ENCODE assay signal across 23 mouse cellular contexts in the genomic region with DNA sequence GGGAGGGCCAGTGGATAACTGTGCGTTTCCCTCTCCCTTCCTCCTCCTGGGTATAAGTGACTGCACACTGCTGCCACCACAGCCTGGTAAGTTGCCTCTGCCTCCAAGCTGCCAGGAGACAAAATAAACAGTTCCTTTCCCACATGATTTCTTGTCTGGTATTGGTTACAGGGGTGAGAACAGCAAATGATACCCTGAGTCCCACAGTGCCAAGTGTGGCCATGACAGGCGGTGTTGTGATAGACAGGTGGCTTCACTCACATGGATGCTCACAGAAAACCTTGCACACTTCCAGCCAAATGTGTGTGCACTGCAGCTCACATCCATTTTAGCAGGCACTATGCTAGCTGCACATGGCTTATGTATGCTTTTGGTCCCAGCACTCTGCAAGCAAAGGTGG. TPM values are rescaled to one million over a fixed set of nuclear protein-coding genes. Genes with fewer than 3 reads are reported as not detected.
A peak's percentile ranks its signal among the peaks of the same experiment; 100 is the strongest.
DNase-seq lines count a peak whose midpoint lies in the region; ATAC-seq lines count a peak whose summit lies in the region.
"Had no signal": no experiment of that assay in that cellular context is flagged by ENCODE, and none has a peak within 500 bp of the region (broad histone marks: within the 10 kb centered on the region; RNA-seq: fewer than 3 reads in every experiment).

No protein-coding gene starts in this region.

- intact Hi-C loops in gastrocnemius, postnatal 14 days (cut with DNase I; ENCODE audit: low total_unique reads), result no loop called here

- H3K36me3 ChIP-seq in liver, embryonic 11.5 days (ENCODE audit: control insufficient read depth, insufficient read depth, low read length), result no peaks in the 10 kb centered on the region
- H3K36me3 ChIP-seq in liver, embryonic 12.5 days, result no peaks in the 10 kb centered on the region
- H3K36me3 ChIP-seq in liver, embryonic 16.5 days (ENCODE audit: control insufficient read depth, insufficient read depth), result no peaks in the 10 kb centered on the region
- H3K36me3 ChIP-seq: embryonic facial prominence, embryonic 15.5 days; heart, embryonic 15.5 days; hindbrain, embryonic 10.5 days had no signal

- ATAC-seq in liver, embryonic 11.5 days (replicated peaks; ENCODE audit: low FRiP score), result no peak
- ATAC-seq in liver, embryonic 12.5 days, result no peak
- no peak for ATAC-seq in liver, embryonic 16.5 days (ENCODE audit: low read depth)
- ATAC-seq: forebrain, embryonic 16.5 days; Patski had no signal

- H3K9me3 ChIP-seq in liver, embryonic 11.5 days (ENCODE audit: control insufficient read depth, low read length), result no peaks in the 10 kb centered on the region
- H3K9me3 ChIP-seq in liver, embryonic 12.5 days (replicated peaks), result no peaks in the 10 kb centered on the region
- no peaks in the 10 kb centered on the region for H3K9me3 ChIP-seq in liver, embryonic 16.5 days (replicated peaks; ENCODE audit: control insufficient read depth, low read length)
- H3K9me3 ChIP-seq: embryonic facial prominence, embryonic 15.5 days; heart, embryonic 15.5 days; hindbrain, embryonic 10.5 days had no signal

- H3K4me3 ChIP-seq in liver, embryonic 11.5 days (ENCODE audit: low read depth, low read length), result no peak overlapping the region
- 0 out of 2 replicates have a peak overlapping the region, but pooled peaks have one; percentile 8 for H3K4me3 ChIP-seq in liver, embryonic 12.5 days
- no peak overlapping the region for H3K4me3 ChIP-seq in liver, embryonic 16.5 days (ENCODE audit: low read depth, low read length)
- H3K4me3 ChIP-seq: embryonic facial prominence, embryonic 15.5 days; heart, adult 2 months; heart, embryonic 15.5 days; hindbrain, embryonic 10.5 days had no signal

- no peak overlapping the region for H3K4me2 ChIP-seq in liver, embryonic 11.5 days
- H3K4me2 ChIP-seq in liver, embryonic 12.5 days, result peak overlapping the region; percentile 64
- no peak overlapping the region for H3K4me2 ChIP-seq in liver, embryonic 16.5 days (ENCODE audit: low read depth, low read length)
- H3K4me2 ChIP-seq: embryonic facial prominence, embryonic 15.5 days; heart, embryonic 11.5 days; heart, embryonic 15.5 days; hindbrain, embryonic 14.5 days had no signal

- peak; percentile 16 for DNase-seq in gastrocnemius, adult 18-20 months (ENCODE audit: low spot score)
- DNase-seq in gastrocnemius, postnatal 14 days, result no peak
- no peak for DNase-seq in liver, embryonic 11.5 days (ENCODE audit: low spot score)
- no peak for DNase-seq in liver
- no peak for DNase-seq in lung, postnatal 25 days (ENCODE audit: low spot score)
- DNase-seq in c-Kit-positive CD71-positive TER-119-positive erythroid progenitor cells, embryonic 14.5 days (ENCODE audit: low spot score), result no peak
- DNase-seq: adrenal gland, adult 8-10 months; adrenal gland, postnatal 36 days; cerebellum, adult 11 months; cerebellum, adult 8-10 months; cerebellum, postnatal 14 days; embryo, embryonic 11 days; heart, adult 2 months; heart, postnatal 14 days had no signal

- 89% methylated on average over 2 of the region's 2 CpGs for WGBS in liver, embryonic 11.5 days
- 73% methylated on average over 2 of the region's 2 CpGs for WGBS in liver, embryonic 12.5 days (ENCODE audit: insufficient replicate concordance)
- WGBS in liver, embryonic 16.5 days (ENCODE audit: insufficient replicate concordance), result 67% methylated on average over 2 of the region's 2 CpGs

- no peaks in the 10 kb centered on the region for H3K27me3 ChIP-seq in liver, embryonic 11.5 days (replicated peaks; ENCODE audit: control insufficient read depth, insufficient read depth, low read length)
- no peaks in the 10 kb centered on the region for H3K27me3 ChIP-seq in liver, embryonic 12.5 days (replicated peaks)
- no peaks in the 10 kb centered on the region for H3K27me3 ChIP-seq in liver, embryonic 16.5 days (ENCODE audit: control insufficient read depth, insufficient read depth, low read depth, low read length)
- H3K27me3 ChIP-seq: embryonic facial prominence, embryonic 15.5 days; heart, embryonic 15.5 days; Patski had no signal

- peak overlapping the region; percentile 31 for H3K9ac ChIP-seq in liver, embryonic 11.5 days (ENCODE audit: low read depth, low read length)
- peak overlapping the region; percentile 71 for H3K9ac ChIP-seq in liver, embryonic 12.5 days
- 0 out of 2 replicates have a peak overlapping the region, but pooled peaks have one; percentile 3 for H3K9ac ChIP-seq in liver, embryonic 16.5 days (ENCODE audit: low read depth, low read length)
- H3K9ac ChIP-seq: embryonic facial prominence, embryonic 15.5 days; heart, embryonic 15.5 days; hindbrain, embryonic 14.5 days had no signal

- H3K4me1 ChIP-seq in liver, embryonic 11.5 days (replicated peaks; ENCODE audit: control insufficient read depth, insufficient read depth, low read length), result peaks cover 35% of the 10 kb centered on the region
- peaks cover 70% of the 10 kb centered on the region for H3K4me1 ChIP-seq in liver, embryonic 12.5 days
- peaks cover 35% of the 10 kb centered on the region for H3K4me1 ChIP-seq in liver, embryonic 16.5 days (ENCODE audit: control insufficient read depth, low read depth, low read length)

- H3K27ac ChIP-seq in liver, embryonic 11.5 days (ENCODE audit: low read depth, low read length), result peak overlapping the region; percentile 82; the same call in 1 of the 2 replicates
- peak overlapping the region; percentile 91 for H3K27ac ChIP-seq in liver, embryonic 12.5 days
- H3K27ac ChIP-seq in liver, embryonic 16.5 days (ENCODE audit: low read length), result no peak overlapping the region
- H3K27ac ChIP-seq: embryonic facial prominence, embryonic 15.5 days; heart, adult 2 months; heart, embryonic 15.5 days; hindbrain, embryonic 14.5 days had no signal

RNA-seq across cellular contexts. Expression of a gene that starts 3.8 kb away (rescaled TPM):
- 1 to 10 TPM; 1.8 to 2.0 TPM for total RNA-seq in gastrocnemius, adult 18-20 months (2021)
- total RNA-seq in gastrocnemius, postnatal 14 days (2021), result 1 to 10 TPM; 5.0 to 5.7 TPM
- 9.4 and 10.8 TPM in 2 replicates for polyA plus RNA-seq in liver, embryonic 11.5 days (2014; fragmentation: Nextera tagmentation; extraction: Ambion mirVana)
- polyA plus RNA-seq in liver, embryonic 12.5 days (2016; fragmentation: Nextera tagmentation; extraction: Ambion mirVana), result 7.5 and 7.8 TPM in 2 replicates
- 1.8 TPM in 2 replicates for polyA plus RNA-seq in liver, embryonic 16.5 days (2015; fragmentation: Nextera tagmentation; extraction: Ambion mirVana)

Comparison
In these comparisons a context has a peak if more than half of its experiments do, and no peak if none do; other contexts are left out.
1. H3K9ac ChIP-seq: peak in every context shown above with its lines; median percentile 71 in liver, embryonic 12.5 days; 31 in liver, embryonic 11.5 days; 3 in liver, embryonic 16.5 days.